Mouse (Mus musculus): ENCODE measurements at regions not wholly inside any gene's neighbourhood (a gene's known extent, or its start where the extent isn't known, plus 50 kb on each side); places are given as distances from the start of the nearest gene placed in this dataset.

DNA sequence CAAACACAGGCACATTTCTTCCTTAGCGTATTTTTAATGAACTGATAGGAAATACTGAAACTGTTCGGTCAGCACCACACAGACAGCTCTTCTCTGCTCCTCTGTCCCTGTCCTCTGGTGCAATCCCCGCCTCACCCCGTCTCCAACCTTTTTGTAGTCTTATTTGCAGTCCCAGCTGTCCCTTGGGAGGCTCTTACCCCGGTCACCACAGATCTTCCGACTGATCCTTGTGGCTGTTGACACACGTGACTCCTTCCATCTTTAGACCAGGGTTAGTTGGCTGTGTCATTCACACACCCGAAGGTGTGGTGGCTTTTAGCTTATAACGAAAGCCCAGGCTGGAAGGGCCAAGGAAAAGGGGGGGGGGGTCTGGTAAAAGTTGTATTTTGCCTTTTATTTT lies 56.4 kb downstream of the Cyp26a1 start:
- Histone ChIP-seq H3K4me1 (ENCODE audit: control insufficient read depth) (no peaks in the 10 kb centered on the region), H3K27me3 (ENCODE audit: control insufficient read depth) (no peaks in the 10 kb centered on the region), H3K36me3 (ENCODE audit: control insufficient read depth) (no peaks in the 10 kb centered on the region), H3K9me3 (ENCODE audit: control insufficient read depth, low read length) (peaks cover 6% of the 10 kb centered on the region; the same call in 1 of the 2 replicates), H3K4me3 (replicated peaks) (no peak overlapping the region)
- TF ChIP-seq TAL1 (IDR thresholded peaks at IDR 0.05; ENCODE audit: low read length) = no peak
- no peak for TF ChIP-seq GATA1 (IDR thresholded peaks at IDR 0.05; ENCODE audit: low read length)

DNA sequence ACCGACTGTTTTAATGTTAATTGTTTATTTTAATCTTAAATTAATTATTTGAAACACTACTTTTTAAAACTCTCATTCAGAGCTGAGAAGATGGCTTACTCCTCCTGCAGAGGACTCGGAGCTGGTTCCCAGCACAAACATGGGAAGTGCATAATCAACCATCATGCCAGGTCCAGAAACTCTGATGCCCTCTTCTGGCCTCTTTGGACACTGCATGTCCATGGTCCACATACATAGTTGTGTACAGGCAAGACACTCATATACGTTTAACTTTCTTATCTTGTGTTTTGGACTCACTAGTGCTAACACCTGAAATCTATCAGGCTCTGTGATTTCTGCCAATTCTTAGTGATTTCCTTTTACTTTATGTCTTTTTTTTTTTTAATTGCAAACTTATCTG lies 57.8 kb downstream of the Cyp26a1 start:
- no peaks in the 10 kb centered on the region for H3K27me3 ChIP-seq (ENCODE audit: control insufficient read depth)
- H3K4me1 ChIP-seq (ENCODE audit: control insufficient read depth) = no peaks in the 10 kb centered on the region
- no peak overlapping the region for H3K4me3 ChIP-seq (replicated peaks)
- TF ChIP-seq TAL1 (IDR thresholded peaks at IDR 0.05; ENCODE audit: low read length) (no peak), GATA1 (IDR thresholded peaks at IDR 0.05; ENCODE audit: low read length) (no peak)
- no peaks in the 10 kb centered on the region for H3K36me3 ChIP-seq (ENCODE audit: control insufficient read depth)
- peaks cover 6% of the 10 kb centered on the region; the same call in 1 of the 2 replicates for H3K9me3 ChIP-seq (ENCODE audit: control insufficient read depth, low read length)

DNA sequence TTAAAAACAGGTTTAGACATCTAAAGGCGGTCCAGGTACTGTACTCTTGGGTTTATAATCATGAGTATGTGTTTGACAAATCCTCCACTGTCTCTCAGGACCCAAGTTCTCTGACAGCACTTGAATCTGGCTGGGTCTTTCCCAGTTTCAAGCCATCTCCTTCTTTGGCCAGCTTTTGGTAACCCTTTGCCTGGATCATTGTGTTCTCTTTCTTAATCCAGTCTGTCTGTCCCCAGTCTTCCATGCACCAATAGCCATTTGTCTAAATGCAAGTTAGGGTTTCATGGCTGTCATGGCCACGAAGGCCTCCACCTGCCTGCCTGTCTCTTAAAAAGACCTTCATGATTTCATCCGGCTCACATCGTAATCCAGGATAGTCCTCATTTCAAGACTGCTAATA lies 71.8 kb downstream of the Cyp26a1 start:
- no peak overlapping the region for H3K4me3 ChIP-seq (replicated peaks)
- no peaks in the 10 kb centered on the region for H3K9me3 ChIP-seq (ENCODE audit: control insufficient read depth, low read length)
- no peak for TF ChIP-seq GATA1 (IDR thresholded peaks at IDR 0.05; ENCODE audit: low read length)
- TF ChIP-seq TAL1 (IDR thresholded peaks at IDR 0.05; ENCODE audit: low read length) = no peak
- no peaks in the 10 kb centered on the region for H3K27me3 ChIP-seq (ENCODE audit: control insufficient read depth)
- H3K36me3 ChIP-seq (ENCODE audit: control insufficient read depth) = no peaks in the 10 kb centered on the region
- no peaks in the 10 kb centered on the region for H3K4me1 ChIP-seq (ENCODE audit: control insufficient read depth)

GRCm38 (mm10) chr19:37771956-37772355 lies 74.4 kb downstream of the Cyp26a1 start:
- Histone ChIP-seq H3K9me3 (ENCODE audit: control insufficient read depth, low read length) (no peaks in the 10 kb centered on the region), H3K4me3 (replicated peaks) (no peak overlapping the region), H3K27me3 (ENCODE audit: control insufficient read depth) (no peaks in the 10 kb centered on the region), H3K36me3 (ENCODE audit: control insufficient read depth) (no peaks in the 10 kb centered on the region), H3K4me1 (ENCODE audit: control insufficient read depth) (no peaks in the 10 kb centered on the region)
- TF ChIP-seq GATA1 (IDR thresholded peaks at IDR 0.05; ENCODE audit: low read length) = no peak
- no peak for TF ChIP-seq TAL1 (IDR thresholded peaks at IDR 0.05; ENCODE audit: low read length)

DNA sequence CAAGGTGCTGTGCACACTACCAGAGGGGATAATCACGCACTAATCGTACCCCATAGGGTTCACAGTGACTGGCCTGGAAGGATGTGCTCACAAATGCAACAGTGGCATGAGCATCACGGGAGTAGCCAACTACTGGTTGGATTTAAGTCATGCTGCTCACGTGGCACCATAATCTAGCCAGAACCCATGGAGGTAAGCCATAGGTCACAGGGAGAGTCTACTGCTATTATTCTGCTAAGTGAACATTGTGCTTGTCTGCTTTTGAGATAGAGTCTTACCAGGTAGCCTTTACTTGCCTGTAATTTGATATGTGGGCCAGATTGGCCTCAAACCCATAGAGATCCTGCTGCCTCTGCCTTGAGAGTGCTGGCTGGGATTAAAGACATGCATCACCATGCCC lies 77.0 kb downstream of the Cyp26a1 start:
- no peaks in the 10 kb centered on the region for H3K27me3 ChIP-seq (ENCODE audit: control insufficient read depth)
- no peaks in the 10 kb centered on the region for H3K36me3 ChIP-seq (ENCODE audit: control insufficient read depth)
- TF ChIP-seq TAL1 (IDR thresholded peaks at IDR 0.05; ENCODE audit: low read length) = no peak
- TF ChIP-seq GATA1 (IDR thresholded peaks at IDR 0.05; ENCODE audit: low read length) = no peak

DNA sequence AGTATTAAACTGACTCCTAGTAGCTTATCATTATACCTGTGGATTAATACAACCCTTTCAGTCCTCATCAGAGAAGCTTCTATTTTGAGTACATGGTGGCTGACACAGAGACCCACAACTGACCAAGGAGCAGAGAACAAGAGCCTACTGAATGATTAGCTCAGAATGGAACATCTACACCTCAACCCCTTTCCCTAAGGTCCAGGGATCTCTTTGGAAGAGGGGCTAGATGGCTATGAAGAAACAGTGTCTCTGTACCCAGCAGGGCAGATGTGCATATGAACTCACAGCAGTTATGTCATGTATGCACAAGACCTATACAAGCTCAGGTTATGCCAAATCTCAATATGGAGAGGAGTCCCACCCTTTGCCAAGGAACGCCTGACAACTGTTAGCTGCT lies 77.4 kb downstream of the Cyp26a1 start:
- no peaks in the 10 kb centered on the region for H3K36me3 ChIP-seq (ENCODE audit: control insufficient read depth)
- TF ChIP-seq TAL1 (IDR thresholded peaks at IDR 0.05; ENCODE audit: low read length) (no peak), GATA1 (IDR thresholded peaks at IDR 0.05; ENCODE audit: low read length) (no peak)
- no peaks in the 10 kb centered on the region for H3K27me3 ChIP-seq (ENCODE audit: control insufficient read depth)
- no peak overlapping the region for H3K4me3 ChIP-seq (replicated peaks)
- no peaks in the 10 kb centered on the region for H3K4me1 ChIP-seq (ENCODE audit: control insufficient read depth)
- no peaks in the 10 kb centered on the region for H3K9me3 ChIP-seq (ENCODE audit: control insufficient read depth, low read length)

More for the DNA sequence above, 77.0 kb downstream of the Cyp26a1 start:
- Histone ChIP-seq H3K4me1 (ENCODE audit: control insufficient read depth) (no peaks in the 10 kb centered on the region), H3K9me3 (ENCODE audit: control insufficient read depth, low read length) (no peaks in the 10 kb centered on the region), H3K4me3 (replicated peaks) (no peak overlapping the region)

- Histone ChIP-seq H3K4me3 (replicated peaks) (no peak overlapping the region), H3K27me3 (ENCODE audit: control insufficient read depth) (no peaks in the 10 kb centered on the region), H3K4me1 (ENCODE audit: control insufficient read depth) (no peaks in the 10 kb centered on the region), H3K9me3 (ENCODE audit: control insufficient read depth, low read length) (no peaks in the 10 kb centered on the region), H3K36me3 (ENCODE audit: control insufficient read depth) (no peaks in the 10 kb centered on the region)
- no peak for TF ChIP-seq TAL1 (IDR thresholded peaks at IDR 0.05; ENCODE audit: low read length)
- TF ChIP-seq GATA1 (IDR thresholded peaks at IDR 0.05; ENCODE audit: low read length) = no peak
These were observed 80.4 kb downstream of the Cyp26a1 start for GRCm38 (mm10) chr19:37777961-37778360.

DNA sequence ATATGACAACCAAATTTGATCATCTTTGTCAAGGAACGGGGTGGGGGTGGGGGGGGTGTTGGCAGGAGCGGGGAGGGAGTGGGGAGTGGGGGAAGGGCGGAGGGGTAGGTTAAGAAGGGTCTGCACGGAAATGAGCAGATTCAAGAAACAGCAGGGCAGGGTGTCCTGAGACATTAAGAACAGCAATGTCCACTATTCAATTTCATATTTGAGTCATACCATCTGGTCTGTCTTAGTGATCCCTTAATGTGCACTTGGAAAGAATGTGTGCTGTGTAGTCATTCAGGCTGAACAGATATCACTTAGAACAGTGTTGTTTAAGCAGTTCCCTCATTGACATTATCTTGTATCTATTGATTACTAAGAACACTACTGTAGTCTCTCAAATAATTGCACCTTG lies 81.0 kb downstream of the Cyp26a1 start:
- Histone ChIP-seq H3K4me1 (ENCODE audit: control insufficient read depth) (no peaks in the 10 kb centered on the region), H3K9me3 (ENCODE audit: control insufficient read depth, low read length) (no peaks in the 10 kb centered on the region), H3K4me3 (replicated peaks) (no peak overlapping the region), H3K27me3 (ENCODE audit: control insufficient read depth) (no peaks in the 10 kb centered on the region), H3K36me3 (ENCODE audit: control insufficient read depth) (no peaks in the 10 kb centered on the region)
- TF ChIP-seq TAL1 (IDR thresholded peaks at IDR 0.05; ENCODE audit: low read length) (no peak), GATA1 (IDR thresholded peaks at IDR 0.05; ENCODE audit: low read length) (no peak)

- no peak overlapping the region for H3K4me3 ChIP-seq (replicated peaks)
- H3K27me3 ChIP-seq (ENCODE audit: control insufficient read depth) = no peaks in the 10 kb centered on the region
- H3K4me1 ChIP-seq (ENCODE audit: control insufficient read depth) = no peaks in the 10 kb centered on the region
- H3K36me3 ChIP-seq (ENCODE audit: control insufficient read depth) = no peaks in the 10 kb centered on the region
- TF ChIP-seq TAL1 (IDR thresholded peaks at IDR 0.05; ENCODE audit: low read length) (no peak), GATA1 (IDR thresholded peaks at IDR 0.05; ENCODE audit: low read length) (no peak)
- H3K9me3 ChIP-seq (ENCODE audit: control insufficient read depth, low read length) = no peaks in the 10 kb centered on the region
These were observed 90.9 kb downstream of the Cyp26a1 start for GRCm38 (mm10) chr19:37788540-37788939.

GRCm38 (mm10) chr19:37789576-37790180 lies 92.1 kb downstream of the Cyp26a1 start:
- no peak overlapping the region for H3K4me3 ChIP-seq (replicated peaks)
- H3K9me3 ChIP-seq (ENCODE audit: control insufficient read depth, low read length) = no peaks in the 10 kb centered on the region
- TF ChIP-seq GATA1 (IDR thresholded peaks at IDR 0.05; ENCODE audit: low read length) = no peak
- TF ChIP-seq TAL1 (IDR thresholded peaks at IDR 0.05; ENCODE audit: low read length) = no peak
- H3K4me1 ChIP-seq (ENCODE audit: control insufficient read depth) = no peaks in the 10 kb centered on the region
- no peaks in the 10 kb centered on the region for H3K27me3 ChIP-seq (ENCODE audit: control insufficient read depth)
- no peaks in the 10 kb centered on the region for H3K36me3 ChIP-seq (ENCODE audit: control insufficient read depth)

Data from erythroblast, embryonic 14.5 days (primary cell).